Mouse (Mus musculus) embryo, embryonic 10.5 days (tissue): Measurements from ENCODE around the gene Madcam1.

Experiments used
- DNase-seq: peaks from one replicate; pipeline ENCODE4 v3.0.0-alpha.2; 2015; ENCODE audit warnings: low spot score

The Madcam1 gene

DNA sequence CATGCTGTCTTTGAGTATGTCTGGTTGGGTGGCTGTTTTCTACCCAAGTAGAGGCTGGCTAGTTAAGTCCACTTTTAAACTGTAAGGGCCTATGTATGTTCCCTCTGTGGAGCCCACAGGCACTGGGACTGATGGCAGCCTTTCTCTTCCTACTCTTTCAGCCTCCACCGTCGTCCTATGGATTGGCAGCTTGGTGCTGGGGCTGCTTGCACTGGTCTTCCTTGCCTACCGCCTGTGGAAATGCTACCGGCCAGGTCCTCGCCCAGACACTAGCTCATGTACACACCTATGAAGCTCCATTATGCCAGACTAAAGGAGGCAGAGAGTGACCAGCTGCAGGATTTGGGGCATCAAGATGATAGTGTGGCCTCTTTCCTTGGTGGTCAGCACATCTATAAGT is 3.7 kb downstream of the Madcam1 start:
- DNase-seq, result no peak

DNA sequence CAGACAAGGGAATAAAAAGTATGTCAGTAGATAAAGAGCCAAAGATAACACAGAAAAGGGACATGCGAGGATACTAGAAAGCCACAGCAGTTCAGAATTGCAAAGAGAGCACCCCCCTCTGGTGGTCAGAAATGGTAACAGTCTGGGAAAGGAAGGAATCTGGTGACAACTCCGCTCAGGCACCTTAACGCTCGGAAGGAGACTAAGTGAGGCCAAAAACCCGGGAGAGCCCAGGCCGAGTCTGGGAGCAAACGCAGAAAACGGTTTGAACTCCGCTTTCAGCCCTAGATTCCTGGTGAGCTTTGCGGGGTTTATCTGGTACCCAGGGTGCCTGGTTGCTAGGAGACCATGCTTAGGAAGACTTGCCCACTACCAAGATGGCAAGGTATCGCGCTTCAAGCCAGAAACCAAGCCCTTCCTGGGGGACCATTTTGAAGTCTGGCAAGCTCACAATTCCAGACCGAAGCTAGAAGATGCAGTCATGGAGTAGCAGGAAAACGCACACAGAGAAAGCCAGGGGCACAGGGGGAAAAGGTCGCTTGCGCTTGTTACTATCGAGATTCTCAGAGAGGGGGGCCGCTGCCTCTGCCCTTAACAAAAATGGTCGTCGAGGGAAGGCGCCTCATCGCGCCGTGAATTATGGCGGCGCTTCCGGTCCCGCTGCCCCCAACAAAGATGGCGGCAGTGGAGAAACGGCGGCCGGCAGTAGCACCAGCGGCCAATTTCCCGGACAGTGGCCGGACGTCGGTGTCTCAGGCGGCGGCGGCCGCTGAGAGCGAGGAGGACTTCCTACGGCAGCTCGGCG is 4.6 kb downstream of the Madcam1 start, which contains the start of gene Tpgs1:
Gene Tpgs1, plus strand, starts transcription at position 599 of the 805 bp plus-strand sequence.
- DNase-seq, result peak; percentile 95

GRCm38 (mm10) chr10:79669576-79670057 is 5.3 kb downstream of the Madcam1 start:
- DNase-seq, result peak; percentile 90

GRCm38 (mm10) chr10:79670071-79670888 is 5.9 kb downstream of the Madcam1 start:
- no peak for DNase-seq

GRCm38 (mm10) chr10:79671396-79672087 is 7.2 kb downstream of the Madcam1 start:
- DNase-seq, result peak; percentile 68

GRCm38 (mm10) chr10:79672088-79672455 is 7.7 kb downstream of the Madcam1 start:
- DNase-seq, result peak; percentile 38

DNA sequence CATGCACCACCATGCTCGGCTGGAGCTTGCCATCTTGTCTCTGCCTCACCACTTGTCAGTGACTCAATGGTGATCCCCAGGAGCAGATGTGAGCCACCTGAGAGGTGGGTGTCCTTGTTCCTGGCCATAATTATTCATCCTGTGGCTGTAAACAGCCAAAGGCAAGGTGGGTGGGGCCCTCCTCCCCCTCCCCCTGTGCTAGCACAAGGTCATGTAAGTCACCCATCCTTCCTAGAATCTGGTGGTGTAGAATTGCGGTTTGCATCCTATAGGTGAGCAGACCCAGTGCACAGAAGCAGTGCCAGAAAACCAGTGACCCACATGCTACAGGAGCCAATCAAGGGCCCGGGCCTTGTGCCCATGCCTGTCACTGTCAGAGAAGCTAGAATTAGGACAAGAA is 8.7 kb downstream of the Madcam1 start:
- DNase-seq, result no peak

DNA sequence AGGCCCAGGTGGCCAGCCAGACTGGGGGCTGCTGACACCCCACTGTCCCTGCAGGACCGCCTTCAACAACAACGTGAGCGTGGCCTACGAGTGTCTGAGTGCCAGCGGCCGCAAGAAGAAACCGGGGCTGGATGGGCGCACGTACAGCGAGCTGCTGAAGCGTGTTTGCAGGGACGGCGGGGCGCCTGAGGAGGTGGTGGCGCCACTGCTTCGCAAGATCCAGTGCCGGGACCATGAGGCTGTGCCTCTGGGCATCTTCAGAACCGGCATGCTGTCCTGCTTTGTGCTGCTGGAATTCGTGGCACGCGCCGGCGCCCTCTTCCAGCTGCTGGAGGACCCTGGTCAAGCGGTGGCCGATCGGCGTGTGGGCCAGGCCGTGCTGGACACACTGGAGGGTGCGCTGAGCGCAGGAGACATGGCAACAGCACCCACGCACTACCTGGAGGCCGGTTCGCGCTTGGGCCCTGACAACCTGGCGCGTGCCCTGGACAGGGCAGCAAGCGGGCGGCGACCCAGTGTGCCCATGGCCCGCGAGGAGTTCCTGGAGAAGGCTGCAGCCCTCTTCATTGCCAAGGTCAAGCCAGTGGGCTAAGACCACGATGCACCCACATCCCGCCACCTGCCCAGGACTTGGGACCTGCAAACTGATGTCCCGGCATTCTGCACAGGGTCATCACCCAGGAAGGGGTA is 11.1 kb downstream of the Madcam1 start:
- no peak for DNase-seq

GRCm38 (mm10) chr10:79680606-79681495 is 16.5 kb downstream of the Madcam1 start:
- no peak for DNase-seq

DNA sequence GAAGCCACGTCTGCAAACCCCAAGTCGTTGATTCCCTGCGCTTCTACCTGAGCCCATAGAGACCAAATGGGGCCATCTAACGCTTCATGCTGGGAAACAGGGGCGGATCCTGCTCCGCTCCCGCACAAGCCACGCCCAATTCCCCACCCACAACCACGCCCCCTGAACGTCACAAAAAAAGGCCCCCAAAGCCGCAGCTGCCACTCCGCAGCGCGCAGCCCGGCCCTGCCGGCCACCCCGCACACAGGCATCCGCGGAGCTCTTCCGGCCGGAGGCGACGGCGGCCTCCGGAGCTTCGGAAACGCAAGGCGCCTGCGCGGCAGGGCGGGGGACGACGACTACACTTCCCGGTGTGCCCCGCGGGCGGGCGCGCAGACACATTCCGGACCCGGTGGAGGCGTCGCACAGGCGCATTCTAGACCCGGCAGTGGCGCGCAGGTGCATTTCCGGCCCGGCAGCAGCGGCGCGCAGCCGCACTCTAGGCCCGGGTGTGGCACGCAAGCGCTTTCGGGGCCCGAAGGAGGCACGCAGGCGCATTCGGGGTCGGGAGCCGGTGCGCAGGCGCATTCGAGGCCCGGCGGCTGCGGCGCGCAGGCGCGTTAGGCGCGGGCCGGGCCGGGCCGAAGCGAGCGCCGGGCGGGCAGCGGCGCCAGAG is 17.4 kb downstream of the Madcam1 start, which contains the start of gene Cdc34:
Gene Cdc34, plus strand, starts transcription at position 605 of the 655 bp plus-strand sequence.
- peak; percentile 98 for DNase-seq

DNA sequence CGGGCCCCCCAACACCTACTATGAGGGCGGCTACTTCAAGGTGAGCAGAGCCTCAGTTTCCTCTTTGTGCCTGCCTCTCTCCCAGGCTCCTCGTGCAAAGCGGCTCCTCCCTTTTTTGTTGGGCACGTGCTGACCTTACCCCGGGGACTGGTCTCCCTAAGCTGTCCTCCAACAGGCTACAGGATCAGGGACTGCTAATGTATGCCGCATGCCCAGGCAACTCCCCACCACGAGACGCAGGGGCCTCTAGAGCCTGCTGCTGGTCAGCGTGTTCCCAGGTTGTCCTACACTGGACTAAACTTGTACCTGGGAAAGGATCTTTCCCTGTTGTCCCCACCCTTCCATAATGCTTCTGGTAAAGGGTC is 18.2 kb downstream of the Madcam1 start:
- DNase-seq, result no peak

- peak; percentile 72 for DNase-seq
Measured at GRCm38 (mm10) chr10:79682916-79683582, 18.7 kb downstream of the Madcam1 start.

- no peak for DNase-seq
Measured at GRCm38 (mm10) chr10:79683726-79684640, 19.6 kb downstream of the Madcam1 start.

GRCm38 (mm10) chr10:79684770-79685600 is 20.6 kb downstream of the Madcam1 start:
- DNase-seq, result no peak

GRCm38 (mm10) chr10:79686219-79686618 is 21.9 kb downstream of the Madcam1 start:
- no peak for DNase-seq

GRCm38 (mm10) chr10:79686691-79687090 is 22.3 kb downstream of the Madcam1 start:
- DNase-seq, result no peak

GRCm38 (mm10) chr10:79687513-79687912 is 23.2 kb downstream of the Madcam1 start:
- no peak for DNase-seq

- no peak for DNase-seq
Measured at GRCm38 (mm10) chr10:79688720-79689119, 24.4 kb downstream of the Madcam1 start, which contains the start of gene Gzmm. Gene Gzmm (plus strand): TSS chr10:79689020.
